Mouse (Mus musculus): ENCODE results near the gene Grhl1. TPM values are rescaled to one million over a fixed set of nuclear protein-coding genes. Genes with fewer than 3 reads are reported as not detected.
A peak's percentile ranks its signal among the peaks of the same experiment; 100 is the strongest.

Gene Grhl1
- polyA plus RNA-seq, 1 experiment, result 9.8 TPM

DNA sequence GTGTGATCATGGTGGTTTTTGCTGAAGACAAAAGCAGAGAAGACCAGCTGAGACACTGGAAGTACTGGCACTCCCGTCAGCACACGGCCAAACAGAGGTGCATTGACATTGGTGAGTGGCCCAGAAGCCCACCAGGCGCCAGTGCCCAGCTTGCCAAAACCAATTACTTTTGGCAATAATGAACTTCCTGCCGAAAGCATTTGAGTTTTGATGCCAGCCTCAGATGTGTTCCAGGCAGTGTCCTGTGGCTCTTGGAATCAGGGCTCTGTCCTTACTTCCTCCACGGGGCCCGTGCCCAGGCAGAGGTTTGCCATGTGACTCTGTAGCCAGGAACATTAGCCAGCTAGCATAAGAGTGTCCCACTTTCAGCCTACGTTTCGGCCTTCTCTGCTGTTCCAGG lies 12.8 kb downstream of the Grhl1 start:
- Histone ChIP-seq H3K4me3 (ENCODE audit: insufficient read depth, low read length) (no peak overlapping the region), H3K27ac (ENCODE audit: insufficient read depth, low read length) (0 out of 2 replicates have a peak overlapping the region, but pooled peaks have one; percentile 1), H3K4me1 (ENCODE audit: control insufficient read depth, insufficient read depth, low read length) (no peaks in the 10 kb centered on the region)
- TF ChIP-seq POLR2A (IDR thresholded peaks at IDR 0.05; ENCODE audit: extremely low read depth, insufficient read depth, low read length) (no peak), CTCF (IDR thresholded peaks at IDR 0.05; ENCODE audit: extremely low read depth, insufficient read depth, low read length) (no peak)

DNA sequence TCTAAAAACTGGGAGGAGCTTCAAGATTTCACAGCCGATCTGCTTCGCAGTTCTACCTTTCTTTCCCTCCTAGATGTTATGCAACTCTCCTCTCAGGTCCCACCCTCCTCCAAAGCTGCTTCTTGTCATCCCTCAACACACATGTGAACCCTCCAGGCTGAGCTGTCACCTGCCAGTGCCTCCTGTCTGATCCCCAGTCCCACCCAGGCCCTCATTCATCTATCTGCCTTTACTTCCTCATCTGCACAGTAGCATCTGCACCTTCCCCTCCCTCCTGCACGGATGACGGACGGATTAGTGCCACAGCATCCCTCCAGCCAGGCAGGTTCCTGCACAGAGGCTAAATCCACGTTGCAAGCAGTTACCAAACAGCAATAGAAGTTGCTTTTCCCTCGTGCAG lies 14.1 kb downstream of the Grhl1 start:
- no peaks in the 10 kb centered on the region for H3K4me1 ChIP-seq (ENCODE audit: control insufficient read depth, insufficient read depth, low read length)
- no peak for TF ChIP-seq POLR2A (IDR thresholded peaks at IDR 0.05; ENCODE audit: extremely low read depth, insufficient read depth, low read length)
- no peak for TF ChIP-seq CTCF (IDR thresholded peaks at IDR 0.05; ENCODE audit: extremely low read depth, insufficient read depth, low read length)

DNA sequence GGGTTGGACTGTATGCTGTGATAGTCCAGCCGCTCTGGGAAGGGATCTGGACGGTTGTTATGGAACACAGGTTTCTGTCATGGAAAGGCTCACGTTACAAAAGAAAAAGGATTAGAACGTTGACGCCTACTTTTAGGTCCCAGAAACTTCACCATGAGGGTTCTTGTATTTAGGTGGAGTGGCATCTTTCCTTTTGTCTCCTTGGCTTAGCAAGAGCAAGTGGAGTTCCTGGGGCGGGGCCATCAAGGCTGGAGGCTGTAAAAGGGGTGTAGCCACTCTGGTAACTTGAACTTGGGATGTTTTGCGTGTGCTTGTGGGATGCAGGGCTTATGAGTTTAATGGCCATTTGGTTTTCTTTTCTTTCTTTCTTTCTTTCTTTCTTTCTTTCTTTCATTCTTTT lies 18.3 kb downstream of the Grhl1 start:
- TF ChIP-seq CTCF (IDR thresholded peaks at IDR 0.05; ENCODE audit: extremely low read depth, insufficient read depth, low read length) (no peak), POLR2A (IDR thresholded peaks at IDR 0.05; ENCODE audit: extremely low read depth, insufficient read depth, low read length) (no peak)
- H3K4me3 ChIP-seq (ENCODE audit: insufficient read depth, low read length), result no peak overlapping the region
- peaks cover 7% of the 10 kb centered on the region; the same call in 1 of the 2 replicates for H3K4me1 ChIP-seq (ENCODE audit: control insufficient read depth, insufficient read depth, low read length)
- no peak overlapping the region for H3K27ac ChIP-seq (ENCODE audit: insufficient read depth, low read length)

More for the DNA sequence above, 14.1 kb downstream of the Grhl1 start:
- Histone ChIP-seq H3K27ac (ENCODE audit: insufficient read depth, low read length) (no peak overlapping the region), H3K4me3 (ENCODE audit: insufficient read depth, low read length) (no peak overlapping the region)

DNA sequence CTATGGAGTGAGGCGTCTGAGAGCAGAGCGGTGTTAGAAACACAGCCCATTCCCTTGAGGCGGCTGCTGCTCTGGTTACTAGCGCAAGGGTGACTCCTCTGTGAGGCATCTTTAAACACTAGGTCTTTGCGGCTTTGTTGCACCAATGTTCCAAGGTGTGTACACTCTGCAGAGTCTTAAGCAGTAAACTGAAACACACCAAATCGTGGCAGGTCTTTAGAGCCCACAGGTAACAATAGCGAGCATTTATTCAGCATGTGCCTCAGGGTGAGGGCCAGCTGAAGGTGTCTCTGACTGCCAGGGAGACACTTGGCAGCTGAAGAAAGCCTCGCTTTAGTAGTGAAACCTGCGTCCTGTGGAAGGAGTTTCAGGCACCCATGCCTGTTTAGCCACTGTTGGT lies 20.0 kb downstream of the Grhl1 start:
- peaks cover 7% of the 10 kb centered on the region; the same call in 1 of the 2 replicates for H3K4me1 ChIP-seq (ENCODE audit: control insufficient read depth, insufficient read depth, low read length)
- TF ChIP-seq POLR2A (IDR thresholded peaks at IDR 0.05; ENCODE audit: extremely low read depth, insufficient read depth, low read length) (no peak), CTCF (IDR thresholded peaks at IDR 0.05; ENCODE audit: extremely low read depth, insufficient read depth, low read length) (no peak)
- H3K4me3 ChIP-seq (ENCODE audit: insufficient read depth, low read length), result no peak overlapping the region
- H3K27ac ChIP-seq (ENCODE audit: insufficient read depth, low read length), result no peak overlapping the region

DNA sequence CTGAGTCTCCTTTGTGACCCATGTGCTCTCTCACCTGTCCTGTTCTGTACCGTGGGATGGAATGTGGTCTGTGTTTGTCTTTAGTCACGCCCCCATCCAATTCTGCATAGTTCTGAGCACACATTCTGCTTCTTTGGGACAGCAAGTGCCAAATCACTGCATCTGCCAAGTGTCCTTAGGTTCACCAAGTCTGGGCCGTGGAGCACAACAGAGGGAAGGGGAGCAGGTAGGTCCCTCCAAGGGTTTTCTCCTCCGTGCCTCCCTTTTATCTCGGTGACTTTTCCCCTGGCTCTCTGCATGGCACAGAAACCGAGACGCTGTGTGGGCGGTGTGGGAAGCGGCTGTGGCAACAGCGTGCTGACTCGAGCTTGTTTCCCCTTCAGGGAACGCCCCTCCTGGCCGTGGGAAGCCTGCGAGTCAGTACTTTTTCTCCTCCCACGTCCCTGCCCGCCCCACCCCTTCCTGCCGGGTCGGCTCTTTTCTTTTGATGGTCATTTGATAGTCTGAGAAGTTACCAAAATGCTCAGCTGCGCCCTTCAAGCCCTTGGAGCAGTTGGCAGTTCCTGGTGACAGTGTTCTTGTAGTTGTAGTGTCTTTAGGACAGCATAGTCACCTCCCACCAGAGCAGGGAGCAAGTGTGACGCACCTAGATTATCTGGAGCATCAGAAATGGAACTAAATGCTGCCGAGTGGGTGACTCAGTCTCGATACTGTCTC lies 21.0 kb downstream of the Grhl1 start:
- no peak overlapping the region for H3K27ac ChIP-seq (ENCODE audit: insufficient read depth, low read length)
- H3K4me1 ChIP-seq (ENCODE audit: control insufficient read depth, insufficient read depth, low read length), result peaks cover 7% of the 10 kb centered on the region; the same call in 1 of the 2 replicates
- no peak overlapping the region; the same call in 1 of the 2 replicates for H3K4me3 ChIP-seq (ENCODE audit: insufficient read depth, low read length)
- TF ChIP-seq CTCF (IDR thresholded peaks at IDR 0.05; ENCODE audit: extremely low read depth, insufficient read depth, low read length), result no peak

GRCm38 (mm10) chr12:24597376-24597775 lies 25.3 kb downstream of the Grhl1 start:
- no peak overlapping the region for H3K4me3 ChIP-seq (ENCODE audit: insufficient read depth, low read length)
- no peak for TF ChIP-seq POLR2A (IDR thresholded peaks at IDR 0.05; ENCODE audit: extremely low read depth, insufficient read depth, low read length)
- no peak for TF ChIP-seq CTCF (IDR thresholded peaks at IDR 0.05; ENCODE audit: extremely low read depth, insufficient read depth, low read length)
- peaks cover 7% of the 10 kb centered on the region; the same call in 1 of the 2 replicates for H3K4me1 ChIP-seq (ENCODE audit: control insufficient read depth, insufficient read depth, low read length)
- H3K27ac ChIP-seq (ENCODE audit: insufficient read depth, low read length), result no peak overlapping the region

DNA sequence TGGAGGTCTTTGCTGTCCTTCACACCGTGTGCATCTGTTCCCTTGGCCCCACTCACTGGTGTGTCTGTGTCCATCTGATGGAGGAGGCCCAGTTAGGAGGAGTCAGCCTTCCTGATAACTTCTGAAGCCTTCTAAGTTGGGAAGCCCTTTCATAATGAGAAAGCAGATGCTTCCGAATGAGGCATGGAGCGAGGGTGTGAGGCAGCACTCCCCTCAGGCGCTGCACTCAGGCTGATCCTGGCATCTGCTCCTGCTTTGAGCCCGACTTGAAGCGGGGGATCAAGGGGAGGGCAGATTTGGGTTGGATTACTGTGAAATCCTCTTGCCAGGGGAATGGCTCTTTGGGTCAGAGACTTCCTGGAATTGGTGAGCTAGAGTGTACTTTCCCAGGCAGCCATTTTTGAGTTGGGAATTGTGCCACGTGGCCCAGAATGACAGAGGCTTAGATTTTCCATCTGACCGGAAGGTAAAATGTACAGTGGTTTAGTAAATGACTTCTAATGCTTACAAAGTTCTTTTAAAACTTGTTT lies 27.3 kb downstream of the Grhl1 start:
- H3K4me1 ChIP-seq (ENCODE audit: control insufficient read depth, insufficient read depth, low read length), result no peaks in the 10 kb centered on the region
- TF ChIP-seq CTCF (IDR thresholded peaks at IDR 0.05; ENCODE audit: extremely low read depth, insufficient read depth, low read length) (no peak), POLR2A (IDR thresholded peaks at IDR 0.05; ENCODE audit: extremely low read depth, insufficient read depth, low read length) (no peak)
- H3K27ac ChIP-seq (ENCODE audit: insufficient read depth, low read length), result no peak overlapping the region
- no peak overlapping the region for H3K4me3 ChIP-seq (ENCODE audit: insufficient read depth, low read length)

DNA sequence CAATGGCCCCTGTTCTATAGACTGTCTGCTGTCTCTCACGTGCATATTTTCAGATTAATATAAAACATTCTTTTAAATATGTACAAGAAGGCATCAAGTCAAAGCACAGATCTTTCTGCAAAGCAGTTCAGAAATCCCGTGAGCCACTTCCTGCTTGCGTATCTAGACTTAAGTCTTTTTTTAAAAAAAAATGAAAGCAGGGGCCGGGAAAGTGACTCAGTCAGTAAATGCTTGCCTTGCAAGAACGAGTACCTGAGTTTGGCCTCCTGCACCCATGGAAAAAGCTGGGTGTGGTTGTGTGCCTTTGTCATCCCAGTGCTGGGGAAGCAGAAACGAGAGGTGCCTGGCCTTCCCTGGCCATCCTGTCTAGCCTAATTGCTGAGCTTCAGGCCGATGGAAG lies 28.0 kb downstream of the Grhl1 start:
- Histone ChIP-seq H3K4me3 (ENCODE audit: insufficient read depth, low read length) (no peak overlapping the region), H3K27ac (ENCODE audit: insufficient read depth, low read length) (no peak overlapping the region), H3K4me1 (ENCODE audit: control insufficient read depth, insufficient read depth, low read length) (no peaks in the 10 kb centered on the region)
- TF ChIP-seq CTCF (IDR thresholded peaks at IDR 0.05; ENCODE audit: extremely low read depth, insufficient read depth, low read length) (no peak), POLR2A (IDR thresholded peaks at IDR 0.05; ENCODE audit: extremely low read depth, insufficient read depth, low read length) (no peak)

- no peaks in the 10 kb centered on the region for H3K4me1 ChIP-seq (ENCODE audit: control insufficient read depth, insufficient read depth, low read length)
- H3K4me3 ChIP-seq (ENCODE audit: insufficient read depth, low read length), result no peak overlapping the region
- no peak overlapping the region for H3K27ac ChIP-seq (ENCODE audit: insufficient read depth, low read length)
- TF ChIP-seq POLR2A (IDR thresholded peaks at IDR 0.05; ENCODE audit: extremely low read depth, insufficient read depth, low read length) (no peak), CTCF (IDR thresholded peaks at IDR 0.05; ENCODE audit: extremely low read depth, insufficient read depth, low read length) (peak; percentile 83)
These were observed 28.7 kb downstream of the Grhl1 start for GRCm38 (mm10) chr12:24600806-24601205.

DNA sequence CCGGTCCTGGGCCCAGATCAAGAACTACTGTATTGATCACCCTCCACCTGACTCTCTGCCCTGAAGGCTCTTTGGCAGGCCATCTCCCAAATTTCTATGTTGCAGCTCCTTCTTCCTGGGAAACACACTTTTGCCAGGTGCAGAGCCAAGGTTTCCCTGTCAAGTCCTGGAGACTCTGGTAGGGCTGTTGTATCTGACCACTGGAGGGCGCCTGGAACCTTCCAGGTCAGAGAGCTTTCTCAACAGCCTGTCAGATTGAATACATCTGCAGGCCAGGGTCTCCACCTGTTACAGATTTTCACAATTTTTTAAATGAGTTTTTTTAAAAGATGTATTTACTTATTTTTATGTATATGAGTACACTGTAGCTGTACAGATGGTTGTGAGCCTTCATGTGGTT lies 31.2 kb downstream of the Grhl1 start:
- H3K4me3 ChIP-seq (ENCODE audit: insufficient read depth, low read length), result no peak overlapping the region
- TF ChIP-seq POLR2A (IDR thresholded peaks at IDR 0.05; ENCODE audit: extremely low read depth, insufficient read depth, low read length), result no peak
- TF ChIP-seq CTCF (IDR thresholded peaks at IDR 0.05; ENCODE audit: extremely low read depth, insufficient read depth, low read length), result peak; percentile 51
- H3K27ac ChIP-seq (ENCODE audit: insufficient read depth, low read length), result no peak overlapping the region
- H3K4me1 ChIP-seq (ENCODE audit: control insufficient read depth, insufficient read depth, low read length), result no peaks in the 10 kb centered on the region
